Mouse (Mus musculus) heart, adult 18-20 months (tissue): Measurements from ENCODE around the gene Axin2. TPM values are rescaled to one million over a fixed set of nuclear protein-coding genes. Genes with fewer than 3 reads are reported as not detected.
A peak's percentile ranks its signal among the peaks of the same experiment; 100 is the strongest.

Experiments
- DNase-seq, 2 experiments: peaks; one replicate each; pipeline ENCODE4 v3.0.0; 2021 to 2022; ENCODE audit warnings: mixed read lengths in 1 of 2
- total RNA-seq, 2 experiments: library from RNA; stranded (reverse); gene quantifications; 2 replicates each; pipeline ENCODE4 v1.2.3; 2021

Axin2 gene
- total RNA-seq, 2 experiments from 2014 or later, result 3.5 to 4.7 TPM

- no peak for DNase-seq
Measured at GRCm38 (mm10) chr11:108929176-108929575, 9.0 kb downstream of the Axin2 start.

GRCm38 (mm10) chr11:108929700-108930099, 9.6 kb downstream of the Axin2 start:
- no peak for DNase-seq

GRCm38 (mm10) chr11:108930612-108931011, 10.5 kb downstream of the Axin2 start:
- no peak for DNase-seq

- DNase-seq, result peak; percentile 66 to 73
Measured at GRCm38 (mm10) chr11:108933835-108934234, 13.7 kb downstream of the Axin2 start.

- no peak for DNase-seq
Measured at GRCm38 (mm10) chr11:108935128-108935868, 15.1 kb downstream of the Axin2 start.

- DNase-seq, result peak in 1 of 2 experiments; percentile 30
Measured at GRCm38 (mm10) chr11:108936016-108936792, 16.1 kb downstream of the Axin2 start.

- DNase-seq, result no peak
Measured at GRCm38 (mm10) chr11:108940655-108941412, 20.7 kb downstream of the Axin2 start.

GRCm38 (mm10) chr11:108941836-108942235, 21.7 kb downstream of the Axin2 start:
- DNase-seq, result no peak

- DNase-seq, result no peak
Measured at GRCm38 (mm10) chr11:108943741-108944140, 23.6 kb downstream of the Axin2 start.

- no peak for DNase-seq
Measured at GRCm38 (mm10) chr11:108945666-108946065, 25.5 kb downstream of the Axin2 start.

- peak in 1 of 2 experiments; percentile 39 for DNase-seq
Measured at GRCm38 (mm10) chr11:108947425-108948184, 27.5 kb downstream of the Axin2 start.

- no peak for DNase-seq
Measured at GRCm38 (mm10) chr11:108948501-108948900, 28.4 kb downstream of the Axin2 start.

GRCm38 (mm10) chr11:108948931-108949330, 28.8 kb downstream of the Axin2 start:
- no peak for DNase-seq

GRCm38 (mm10) chr11:108952343-108952742, 32.2 kb downstream of the Axin2 start:
- DNase-seq, result no peak

- DNase-seq, result no peak
Measured at GRCm38 (mm10) chr11:108955943-108956342, 35.8 kb downstream of the Axin2 start.

- DNase-seq, result no peak
Measured at GRCm38 (mm10) chr11:108958349-108958748, 38.2 kb downstream of the Axin2 start.

GRCm38 (mm10) chr11:108959196-108959595, 39.0 kb downstream of the Axin2 start:
- no peak for DNase-seq

GRCm38 (mm10) chr11:108961651-108962065, 41.5 kb downstream of the Axin2 start:
- DNase-seq, result no peak

GRCm38 (mm10) chr11:108963476-108964232, 43.5 kb downstream of the Axin2 start:
- no peak for DNase-seq

- peak; percentile 41 to 44 for DNase-seq
Measured at GRCm38 (mm10) chr11:108965740-108966139, 45.6 kb downstream of the Axin2 start.

GRCm38 (mm10) chr11:108973459-108973858, 53.3 kb downstream of the Axin2 start:
- no peak for DNase-seq
